Mouse (Mus musculus): ENCODE data around the gene Smoc1. TPM values are rescaled to one million over a fixed set of nuclear protein-coding genes. Genes with fewer than 3 reads are reported as not detected.

Gene Smoc1
- polyA plus RNA-seq, 1 experiment, result 5.0 TPM

DNA sequence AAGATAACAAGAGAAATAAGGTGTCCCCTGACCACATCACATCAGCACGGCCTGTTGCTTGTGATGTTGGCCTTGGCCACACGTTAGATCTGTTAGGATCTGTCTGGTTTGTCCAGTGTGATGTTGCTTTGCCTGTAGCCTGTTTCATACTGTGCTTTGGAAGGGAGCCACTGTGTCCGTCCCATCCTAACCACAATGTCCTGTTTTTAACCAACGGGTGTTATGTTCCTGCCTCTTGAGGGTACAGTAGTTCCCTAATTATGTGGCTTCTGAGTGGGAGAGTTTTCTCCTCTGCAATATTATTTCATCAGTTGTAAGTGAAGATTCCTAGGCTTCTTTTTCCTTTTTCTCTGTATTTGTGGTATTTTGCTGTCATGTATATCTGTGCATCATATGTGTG lies 31.3 kb upstream of the Smoc1 start:
- 86% methylated on average over 4 of the region's 4 CpGs for WGBS
- Histone ChIP-seq H3K4me3 (replicated peaks; ENCODE audit: extremely low read depth, low read depth, low read length) (no peak overlapping the region), H3K4me1 (ENCODE audit: control insufficient read depth, insufficient read depth, low read length) (no peaks in the 10 kb centered on the region)
- no peak for DNase-seq
- TF ChIP-seq POLR2A (IDR thresholded peaks at IDR 0.05; ENCODE audit: borderline replicate concordance, extremely low read depth, low read depth, low read length), result no peak
- no peak for TF ChIP-seq CTCF (IDR thresholded peaks at IDR 0.05; ENCODE audit: insufficient read depth, low read length)

DNA sequence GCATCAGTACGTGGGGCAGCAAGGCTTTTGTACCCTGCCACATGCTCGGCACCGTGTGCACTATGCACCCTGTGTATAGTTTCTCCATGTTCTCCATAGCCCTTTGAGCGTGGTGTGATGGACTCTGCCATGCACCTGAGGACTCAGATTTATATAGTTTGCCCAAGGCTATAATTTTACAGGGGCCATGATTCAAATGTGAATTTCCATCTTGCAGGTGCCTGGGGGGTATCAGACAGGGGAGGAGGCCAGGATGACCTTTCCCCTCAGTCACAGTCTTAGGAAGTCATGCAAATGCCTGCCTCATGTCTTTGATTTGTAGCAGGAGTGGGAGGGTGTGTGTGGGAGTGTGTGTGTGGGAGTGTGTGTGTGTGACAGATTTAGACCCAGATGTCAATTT lies 29.0 kb upstream of the Smoc1 start:
- no peaks in the 10 kb centered on the region for H3K4me1 ChIP-seq (ENCODE audit: control insufficient read depth, insufficient read depth, low read length)
- no peak for DNase-seq
- H3K4me3 ChIP-seq (replicated peaks; ENCODE audit: extremely low read depth, low read depth, low read length), result no peak overlapping the region
- TF ChIP-seq POLR2A (IDR thresholded peaks at IDR 0.05; ENCODE audit: borderline replicate concordance, extremely low read depth, low read depth, low read length) (no peak), CTCF (IDR thresholded peaks at IDR 0.05; ENCODE audit: insufficient read depth, low read length) (no peak)
- WGBS, result 77% methylated on average over 4 of the region's 4 CpGs

DNA sequence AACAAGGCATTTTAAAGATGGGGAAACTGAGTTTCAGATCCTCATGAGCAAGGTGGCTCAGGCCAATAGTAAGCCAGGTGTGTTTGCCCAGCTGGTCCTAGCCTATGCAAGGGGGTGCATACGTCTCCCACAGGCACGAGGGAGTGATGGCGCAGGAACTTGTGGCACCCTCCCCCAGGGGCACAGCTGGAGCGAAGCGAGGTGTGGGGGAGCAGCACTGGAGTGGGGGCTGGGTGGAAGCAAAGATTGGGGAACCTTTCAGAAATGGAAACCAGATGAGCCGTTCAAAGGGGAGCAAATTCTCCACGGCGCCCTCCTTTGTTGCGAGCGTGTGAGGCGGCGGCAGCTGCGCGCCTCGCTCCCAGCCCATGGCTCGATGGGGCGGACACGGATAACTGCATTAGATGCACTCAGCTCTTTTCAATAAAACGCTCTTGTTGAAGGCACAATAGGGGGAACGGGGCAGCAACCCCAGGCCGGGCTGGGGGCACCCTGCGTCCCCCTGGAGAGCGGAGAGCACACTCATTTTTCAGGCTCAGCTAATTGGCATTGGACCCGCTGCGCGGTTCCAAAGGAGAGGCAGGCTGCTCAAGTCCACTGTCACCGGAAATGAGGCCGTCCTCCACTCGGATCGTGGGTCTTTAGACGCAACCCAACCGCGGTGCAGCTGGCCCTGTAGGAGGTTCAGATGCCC lies 27.9 kb upstream of the Smoc1 start:
- no peak for DNase-seq

DNA sequence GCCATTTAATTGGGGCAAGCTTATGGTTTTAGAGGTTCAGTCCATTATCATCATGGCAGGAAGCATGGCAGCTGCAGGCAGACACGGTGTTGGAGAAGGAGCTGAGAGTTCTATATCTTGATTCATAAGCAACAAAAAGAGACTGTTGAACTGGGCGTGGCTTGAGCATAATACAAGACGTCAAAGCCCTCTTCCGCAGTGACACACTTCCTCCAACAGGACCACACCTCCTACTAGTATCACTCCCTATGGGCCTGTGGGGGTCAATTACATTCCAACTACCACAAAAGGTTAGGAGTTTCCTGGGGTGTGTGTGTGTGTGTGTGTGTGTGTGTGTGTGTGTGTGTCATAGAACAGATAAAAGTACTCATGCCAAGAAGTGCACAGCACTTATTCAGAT lies 25.7 kb upstream of the Smoc1 start:
- Histone ChIP-seq H3K4me3 (replicated peaks; ENCODE audit: extremely low read depth, low read depth, low read length) (no peak overlapping the region), H3K4me1 (ENCODE audit: control insufficient read depth, insufficient read depth, low read length) (no peaks in the 10 kb centered on the region)
- TF ChIP-seq POLR2A (IDR thresholded peaks at IDR 0.05; ENCODE audit: borderline replicate concordance, extremely low read depth, low read depth, low read length) (no peak), CTCF (IDR thresholded peaks at IDR 0.05; ENCODE audit: insufficient read depth, low read length) (no peak)
- 49% methylated on average over 4 of the region's 4 CpGs for WGBS
- DNase-seq, result no peak

More for the DNA sequence above, 27.9 kb upstream of the Smoc1 start:
- TF ChIP-seq CTCF (IDR thresholded peaks at IDR 0.05; ENCODE audit: insufficient read depth, low read length), result no peak
- TF ChIP-seq POLR2A (IDR thresholded peaks at IDR 0.05; ENCODE audit: borderline replicate concordance, extremely low read depth, low read depth, low read length), result no peak
- 11% methylated on average over 33 of the region's 33 CpGs for WGBS
- Histone ChIP-seq H3K4me3 (replicated peaks; ENCODE audit: extremely low read depth, low read depth, low read length) (no peak overlapping the region), H3K4me1 (ENCODE audit: control insufficient read depth, insufficient read depth, low read length) (no peaks in the 10 kb centered on the region)

DNA sequence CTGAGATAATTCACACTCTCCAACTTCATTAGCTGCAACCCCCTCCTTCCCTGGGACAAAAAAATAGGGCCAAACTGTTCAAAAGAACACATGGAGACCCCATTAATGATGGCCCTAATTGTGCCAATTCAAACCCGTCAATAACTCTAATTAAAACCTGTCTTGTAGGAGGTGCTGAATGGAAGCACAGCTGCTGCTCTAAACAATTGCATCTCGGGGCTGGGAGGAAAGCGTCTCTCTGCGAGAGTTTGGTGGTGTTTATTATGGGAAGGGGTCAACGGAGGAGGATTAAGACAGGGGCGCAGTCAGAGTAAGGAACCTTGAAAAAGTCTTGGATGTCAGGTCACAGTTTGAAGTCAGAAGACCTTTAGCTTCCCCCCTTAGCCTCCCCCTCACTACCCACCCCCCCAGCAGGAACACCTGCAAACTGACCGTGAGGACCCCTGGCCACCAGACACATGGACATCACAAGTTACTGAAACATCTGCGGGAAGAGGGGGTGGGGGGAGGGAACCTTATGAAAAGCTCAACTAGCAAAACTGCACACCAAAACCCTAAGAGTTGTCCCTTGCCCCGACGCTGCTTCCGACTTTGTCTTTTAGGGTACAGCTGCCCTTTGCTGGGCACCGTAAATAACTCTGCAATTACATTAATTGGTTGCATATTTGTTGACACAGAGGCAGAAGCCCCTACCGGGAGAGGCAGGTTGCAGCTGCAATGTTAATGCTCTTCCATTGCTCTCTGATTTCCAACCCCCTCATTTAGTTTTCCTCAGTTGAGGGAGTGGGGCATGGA lies 23.6 kb upstream of the Smoc1 start:
- H3K4me3 ChIP-seq (replicated peaks; ENCODE audit: extremely low read depth, low read depth, low read length), result no peak overlapping the region
- TF ChIP-seq POLR2A (IDR thresholded peaks at IDR 0.05; ENCODE audit: borderline replicate concordance, extremely low read depth, low read depth, low read length), result no peak
- TF ChIP-seq CTCF (IDR thresholded peaks at IDR 0.05; ENCODE audit: insufficient read depth, low read length), result no peak
- DNase-seq, result no peak
- no peaks in the 10 kb centered on the region for H3K4me1 ChIP-seq (ENCODE audit: control insufficient read depth, insufficient read depth, low read length)
- 58% methylated on average over 13 of the region's 13 CpGs for WGBS

DNA sequence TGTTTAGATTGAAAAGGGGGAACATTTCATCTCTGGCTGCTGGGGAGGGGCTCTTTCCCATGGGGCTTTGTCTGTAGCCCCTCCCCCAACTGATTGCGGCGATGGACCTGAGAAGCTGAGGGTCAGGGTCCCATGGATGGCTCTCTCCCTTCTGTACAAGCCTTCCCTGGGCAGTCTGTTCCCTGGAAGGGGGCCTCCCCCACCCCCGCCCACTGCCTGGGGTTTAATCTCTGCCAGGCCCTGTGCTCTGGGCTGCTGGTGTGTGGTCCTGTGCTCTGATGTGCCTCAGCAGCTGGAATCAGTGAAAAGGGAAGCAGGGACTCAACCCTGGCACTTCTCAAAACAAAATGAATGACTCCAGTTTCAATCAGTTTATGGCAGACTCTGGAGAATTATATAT lies 16.8 kb upstream of the Smoc1 start:
- DNase-seq, result no peak
- Histone ChIP-seq H3K4me1 (ENCODE audit: control insufficient read depth, insufficient read depth, low read length) (no peaks in the 10 kb centered on the region), H3K4me3 (replicated peaks; ENCODE audit: extremely low read depth, low read depth, low read length) (no peak overlapping the region)
- TF ChIP-seq POLR2A (IDR thresholded peaks at IDR 0.05; ENCODE audit: borderline replicate concordance, extremely low read depth, low read depth, low read length), result no peak
- no peak for TF ChIP-seq CTCF (IDR thresholded peaks at IDR 0.05; ENCODE audit: insufficient read depth, low read length)
- WGBS, result 39% methylated on average over 3 of the region's 3 CpGs

DNA sequence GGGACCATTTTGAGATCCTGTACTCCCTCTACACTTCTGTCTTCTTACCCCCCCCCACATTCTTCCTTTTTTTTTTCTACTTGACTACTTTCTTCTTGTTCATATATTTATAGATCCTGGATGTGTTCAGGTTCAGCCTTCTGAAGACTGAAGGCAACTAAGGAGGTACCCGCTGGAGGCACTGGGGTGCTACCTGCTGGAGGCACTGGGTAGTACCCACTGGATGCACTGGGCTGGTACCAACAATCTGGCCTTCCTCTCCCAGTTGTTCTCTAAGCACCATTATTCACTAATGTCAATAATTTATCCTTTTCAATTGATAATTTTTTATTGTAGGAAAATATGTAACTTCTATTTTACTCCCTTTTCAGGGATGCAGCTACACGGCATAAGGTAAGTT lies 14.6 kb upstream of the Smoc1 start:
- no peak for DNase-seq
- H3K4me3 ChIP-seq (replicated peaks; ENCODE audit: extremely low read depth, low read depth, low read length), result no peak overlapping the region
- no peaks in the 10 kb centered on the region for H3K4me1 ChIP-seq (ENCODE audit: control insufficient read depth, insufficient read depth, low read length)
- WGBS, result 92% methylated on average over 2 of the region's 2 CpGs
- TF ChIP-seq CTCF (IDR thresholded peaks at IDR 0.05; ENCODE audit: insufficient read depth, low read length), result no peak
- TF ChIP-seq POLR2A (IDR thresholded peaks at IDR 0.05; ENCODE audit: borderline replicate concordance, extremely low read depth, low read depth, low read length), result no peak

DNA sequence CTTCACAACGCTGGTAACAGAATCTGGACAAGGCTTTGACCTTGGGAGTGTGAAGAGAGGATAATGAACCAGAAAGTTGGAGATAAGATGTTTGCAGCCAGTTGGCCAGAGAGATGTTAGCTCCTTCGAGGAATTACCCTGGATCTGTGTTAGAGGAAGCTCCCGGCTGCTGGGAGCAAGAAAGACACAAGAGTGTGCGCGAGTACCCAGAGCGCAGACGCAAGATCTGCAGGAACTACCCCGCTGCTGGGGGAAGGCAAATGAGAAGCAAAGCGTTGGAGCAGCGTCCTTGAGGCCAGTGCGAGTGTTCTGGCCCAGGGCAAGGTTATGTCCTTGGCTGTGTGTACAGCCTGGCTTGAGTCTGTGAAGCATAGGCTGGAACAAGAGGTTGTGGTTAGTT lies 13.1 kb upstream of the Smoc1 start:
- 67% methylated on average over 11 of the region's 11 CpGs for WGBS
- no peak for DNase-seq

DNA sequence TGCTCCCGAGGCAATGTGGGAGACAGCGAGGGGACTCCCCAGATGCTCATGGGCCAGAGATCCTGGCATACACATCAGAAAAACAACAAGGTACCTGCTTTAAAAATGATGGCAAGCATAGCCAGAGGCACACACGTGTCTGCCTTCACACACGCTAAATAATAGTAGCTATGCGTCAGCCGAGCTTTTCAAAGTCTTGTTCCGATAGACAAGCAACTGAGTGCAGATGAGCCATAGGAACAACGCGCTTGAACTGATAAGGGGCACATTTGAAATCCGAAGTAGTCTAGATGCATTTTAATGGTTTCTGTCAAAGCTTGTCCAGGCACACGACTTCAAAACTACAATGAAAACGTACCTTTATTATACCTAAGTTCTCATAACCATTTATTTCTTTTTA lies 9.0 kb upstream of the Smoc1 start:
- no peak overlapping the region for H3K4me3 ChIP-seq (replicated peaks; ENCODE audit: extremely low read depth, low read depth, low read length)
- H3K4me1 ChIP-seq (ENCODE audit: control insufficient read depth, insufficient read depth, low read length), result no peaks in the 10 kb centered on the region
- 88% methylated on average over 12 of the region's 12 CpGs for WGBS
- no peak for TF ChIP-seq POLR2A (IDR thresholded peaks at IDR 0.05; ENCODE audit: borderline replicate concordance, extremely low read depth, low read depth, low read length)
- TF ChIP-seq CTCF (IDR thresholded peaks at IDR 0.05; ENCODE audit: insufficient read depth, low read length), result no peak
- DNase-seq, result no peak

More for the DNA sequence above, 13.1 kb upstream of the Smoc1 start:
- H3K4me1 ChIP-seq (ENCODE audit: control insufficient read depth, insufficient read depth, low read length), result no peaks in the 10 kb centered on the region
- TF ChIP-seq POLR2A (IDR thresholded peaks at IDR 0.05; ENCODE audit: borderline replicate concordance, extremely low read depth, low read depth, low read length), result no peak
- TF ChIP-seq CTCF (IDR thresholded peaks at IDR 0.05; ENCODE audit: insufficient read depth, low read length), result no peak
- H3K4me3 ChIP-seq (replicated peaks; ENCODE audit: extremely low read depth, low read depth, low read length), result no peak overlapping the region
